Mouse (Mus musculus) heart, embryonic 16.5 days (tissue): Measurements from ENCODE around the gene Agtpbp1. TPM values are rescaled to one million over a fixed set of nuclear protein-coding genes. Genes with fewer than 3 reads are reported as not detected.

Experiments
- ATAC-seq: fragments of 200-750 bp; cut with Nextera tagmentation; replicated peaks from 2 replicates; pipeline ENCODE4 v1.8.0; 2017; ENCODE audit warnings: moderate number of reproducible peaks; ENCODE audit not compliant: insufficient read depth, low FRiP score; ENCODE audit errors: extremely low read depth
- H3K27ac ChIP-seq: fragments of 300-500 bp; sonication (generic); 2 replicates; pipeline ENCODE4 v1.5.1; 2014; ENCODE audit warnings: mild to moderate bottlenecking, low read length, control low read depth, moderate library complexity
- H3K27me3 ChIP-seq: fragments of 300-500 bp; sonication (generic); 2 replicates; pipeline ENCODE4 v1.6.1; 2014; ENCODE audit warnings: low read length, mixed read lengths; ENCODE audit not compliant: control insufficient read depth, insufficient read depth
- H3K36me3 ChIP-seq: fragments of 300-500 bp; sonication (generic); 2 replicates; pipeline ENCODE4 v1.6.1; 2014; ENCODE audit not compliant: control insufficient read depth, insufficient read depth
- H3K4me1 ChIP-seq: fragments of 300-500 bp; sonication (generic); 2 replicates; pipeline ENCODE4 v1.6.1; 2014; ENCODE audit warnings: low read length, mixed read lengths; ENCODE audit not compliant: control insufficient read depth, insufficient read depth
- H3K4me2 ChIP-seq: fragments of 300-500 bp; sonication (generic); 2 replicates; pipeline ENCODE4 v1.6.1; 2014; ENCODE audit warnings: low read depth, mild to moderate bottlenecking, control low read depth, low read length
- H3K4me3 ChIP-seq: fragments of 300-500 bp; sonication (generic); 2 replicates; pipeline ENCODE4 v1.5.1; 2014; ENCODE audit warnings: mild to moderate bottlenecking, control low read depth, low read length
- H3K9ac ChIP-seq: fragments of 300-500 bp; sonication (generic); 2 replicates; pipeline ENCODE4 v1.6.1; 2014; ENCODE audit warnings: low read length, control low read depth
- H3K9me3 ChIP-seq: fragments of 300-500 bp; sonication (generic); replicated peaks from 2 replicates; pipeline ENCODE4 v1.6.1; 2016; ENCODE audit warnings: low read length; ENCODE audit not compliant: control insufficient read depth
- WGBS: fragments of 180-500 bp; shearing (Covaris S2); extraction: QIAGEN DNeasy Blood & Tissue Kit; methylation state at CpG from one replicate; pipeline ENCODE4 v1.1.7; 2014; 5-methylcytosine and 5-hydroxymethylcytosine counted together
- polyA plus RNA-seq: library from polyadenylated mRNA; unstranded; fragments of >200 nt; fragmentation: Nextera tagmentation; extraction: Ambion mirVana; gene quantifications from 2 replicates; pipeline ENCODE4 v1.2.1, GENCODE M21; 2015

The Agtpbp1 gene
- polyA plus RNA-seq, 1 experiment from 2014 or later = 12.1 TPM

- Histone ChIP-seq H3K27ac (peak overlapping the region; percentile 51; the same call in 1 of the 2 replicates), H3K4me1 (peaks cover 6% of the 10 kb centered on the region; the same call in 1 of the 2 replicates), H3K27me3 (no peaks in the 10 kb centered on the region), H3K36me3 (no peaks in the 10 kb centered on the region), H3K9ac (no peak overlapping the region), H3K9me3 (0 out of 2 replicates have a peak, but pooled peaks cover 3% of the 10 kb centered on the region), H3K4me2 (peak overlapping the region; percentile 56), H3K4me3 (peak overlapping the region; percentile 23)
- ATAC-seq = peak; percentile 55
- 49% methylated on average over 18 of the region's 18 CpGs for WGBS
These were observed 153.7 kb downstream of the Agtpbp1 start for GRCm38 (mm10) chr13:59431124-59431864.

DNA sequence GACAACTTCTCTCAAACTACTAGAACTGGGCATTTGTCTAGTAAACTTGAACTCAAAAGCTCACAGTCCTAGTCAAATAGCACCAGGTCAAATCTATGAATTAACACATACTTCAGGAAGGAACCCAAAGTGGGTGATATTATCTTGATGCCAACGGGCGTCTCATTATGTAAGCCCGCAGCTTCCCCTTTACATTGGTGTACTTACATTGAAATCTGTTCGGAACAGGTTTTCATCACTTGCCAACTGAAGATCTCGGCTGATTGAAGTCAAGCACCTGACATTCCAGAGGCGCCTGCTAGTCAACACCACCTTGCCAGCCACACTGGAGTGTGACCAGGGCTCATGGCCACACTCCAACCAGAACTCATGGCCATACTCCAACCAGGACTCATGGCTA, 155.7 kb downstream of the Agtpbp1 start:
- H3K9ac ChIP-seq = no peak overlapping the region
- peaks cover 6% of the 10 kb centered on the region; the same call in 1 of the 2 replicates for H3K4me1 ChIP-seq
- H3K27me3 ChIP-seq = no peaks in the 10 kb centered on the region
- H3K4me2 ChIP-seq = no peak overlapping the region
- no peak overlapping the region for H3K27ac ChIP-seq
- 0 out of 2 replicates have a peak, but pooled peaks cover 3% of the 10 kb centered on the region for H3K9me3 ChIP-seq
- no peaks in the 10 kb centered on the region for H3K36me3 ChIP-seq
- ATAC-seq = no peak
- no peak overlapping the region for H3K4me3 ChIP-seq
- 83% methylated on average over 6 of the region's 6 CpGs for WGBS

DNA sequence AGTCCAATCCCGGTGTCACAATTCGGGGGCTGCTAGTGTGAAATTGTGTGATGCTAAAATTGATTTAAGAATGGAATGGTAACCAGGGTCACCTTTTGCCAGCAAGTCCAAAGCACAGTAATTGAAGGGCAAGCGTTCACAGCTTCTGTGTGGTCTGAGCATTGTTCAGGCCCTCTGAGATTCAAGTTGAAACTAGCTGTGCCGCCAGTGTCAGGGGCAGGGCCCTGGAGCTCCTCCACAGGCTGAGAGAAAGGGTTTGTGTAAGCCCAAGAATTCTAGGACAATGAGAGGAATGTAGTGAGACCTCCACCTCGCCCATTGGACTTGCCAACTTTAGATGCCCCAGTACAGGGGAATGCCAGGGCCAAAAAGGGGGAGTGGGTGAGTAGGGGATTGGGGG, 161.2 kb downstream of the Agtpbp1 start:
- no peak for ATAC-seq
- H3K27ac ChIP-seq = no peak overlapping the region
- H3K36me3 ChIP-seq = no peaks in the 10 kb centered on the region
- no peaks in the 10 kb centered on the region for H3K4me1 ChIP-seq
- H3K9ac ChIP-seq = no peak overlapping the region
- H3K27me3 ChIP-seq = no peaks in the 10 kb centered on the region
- WGBS = 74% methylated on average over 5 of the region's 5 CpGs
- no peak overlapping the region for H3K4me2 ChIP-seq
- H3K4me3 ChIP-seq = no peak overlapping the region
- H3K9me3 ChIP-seq = no peaks in the 10 kb centered on the region

DNA sequence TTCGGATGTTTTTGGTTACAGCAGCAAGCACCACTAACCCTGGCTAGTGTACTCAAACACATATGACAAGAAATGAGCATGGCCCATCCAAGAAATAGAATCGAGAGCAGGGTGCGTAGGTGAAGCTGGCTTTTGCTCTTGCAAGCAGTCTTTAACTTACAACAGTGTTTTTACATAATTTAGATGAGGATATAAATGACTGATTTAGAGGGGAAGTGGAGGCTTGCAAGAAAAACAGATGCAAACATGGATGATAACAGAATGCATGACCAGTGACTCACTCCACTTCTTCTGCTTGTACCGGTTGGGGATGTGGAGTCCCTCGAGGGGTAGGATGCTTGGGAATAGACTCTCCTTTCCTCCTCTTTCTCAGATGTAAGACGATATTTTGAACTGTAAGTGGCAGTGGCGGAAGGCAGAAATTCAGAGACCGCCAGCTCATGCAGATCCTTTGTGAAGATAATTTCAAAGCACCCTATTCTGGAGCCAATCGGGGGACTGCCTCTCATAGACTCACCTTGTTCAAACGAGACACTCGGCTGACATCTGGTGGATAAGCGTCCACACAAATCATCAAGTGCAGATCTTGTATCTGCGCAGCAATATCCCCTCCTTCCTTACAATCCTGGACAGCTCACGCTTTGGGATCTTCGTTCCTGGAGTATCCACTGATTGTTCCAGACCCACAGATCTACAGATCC, 168.3 kb downstream of the Agtpbp1 start:
- H3K4me2 ChIP-seq = no peak overlapping the region
- no peaks in the 10 kb centered on the region for H3K36me3 ChIP-seq
- no peak for ATAC-seq
- H3K9ac ChIP-seq = no peak overlapping the region
- no peak overlapping the region for H3K4me3 ChIP-seq
- no peaks in the 10 kb centered on the region for H3K4me1 ChIP-seq
- no peak overlapping the region for H3K27ac ChIP-seq
- H3K27me3 ChIP-seq = no peaks in the 10 kb centered on the region
- H3K9me3 ChIP-seq = no peaks in the 10 kb centered on the region
- WGBS = 79% methylated on average over 15 of the region's 15 CpGs

- Histone ChIP-seq H3K36me3 (no peaks in the 10 kb centered on the region), H3K4me2 (no peak overlapping the region), H3K4me3 (no peak overlapping the region), H3K27ac (no peak overlapping the region), H3K27me3 (no peaks in the 10 kb centered on the region), H3K9ac (no peak overlapping the region), H3K4me1 (no peaks in the 10 kb centered on the region), H3K9me3 (no peaks in the 10 kb centered on the region)
- WGBS = 84% methylated on average over 9 of the region's 9 CpGs
- ATAC-seq = no peak
These were observed 171.1 kb downstream of the Agtpbp1 start for GRCm38 (mm10) chr13:59413885-59414284.

- 83% methylated on average over 4 of the region's 4 CpGs for WGBS
- Histone ChIP-seq H3K9ac (no peak overlapping the region), H3K9me3 (no peaks in the 10 kb centered on the region)
These were observed 172.4 kb downstream of the Agtpbp1 start for GRCm38 (mm10) chr13:59412672-59413071.

DNA sequence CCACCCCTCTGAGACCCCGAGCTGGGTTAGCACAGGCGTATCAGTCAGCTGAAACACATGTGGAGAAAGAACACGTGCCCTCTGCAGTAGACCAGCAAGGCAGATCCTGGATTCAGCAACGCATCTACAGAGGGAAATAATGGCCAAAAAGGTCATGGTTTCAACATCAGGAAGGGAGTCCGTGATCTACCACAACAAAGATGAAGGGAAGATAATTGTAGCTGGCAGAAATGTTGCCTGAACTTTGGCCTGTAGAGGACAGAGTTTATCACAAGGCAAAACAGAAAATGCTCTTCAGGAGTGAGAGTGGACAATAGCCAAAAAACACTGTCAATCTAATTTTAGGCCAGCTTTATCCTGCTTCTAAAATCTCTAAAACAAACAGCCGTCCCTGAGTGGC, 177.8 kb downstream of the Agtpbp1 start:
- H3K4me2 ChIP-seq = no peak overlapping the region
- no peaks in the 10 kb centered on the region for H3K9me3 ChIP-seq
- H3K9ac ChIP-seq = no peak overlapping the region
- WGBS = 77% methylated on average over 6 of the region's 6 CpGs
- no peak overlapping the region for H3K4me3 ChIP-seq
- H3K36me3 ChIP-seq = no peaks in the 10 kb centered on the region
- H3K27me3 ChIP-seq = no peaks in the 10 kb centered on the region
- H3K4me1 ChIP-seq = no peaks in the 10 kb centered on the region
- no peak overlapping the region for H3K27ac ChIP-seq
- ATAC-seq = no peak

More at GRCm38 (mm10) chr13:59412672-59413071, 172.4 kb downstream of the Agtpbp1 start:
- H3K4me3 ChIP-seq = no peak overlapping the region
- H3K4me1 ChIP-seq = no peaks in the 10 kb centered on the region
- no peak overlapping the region for H3K4me2 ChIP-seq
- H3K36me3 ChIP-seq = no peaks in the 10 kb centered on the region
- no peak for ATAC-seq
- H3K27me3 ChIP-seq = no peaks in the 10 kb centered on the region
- no peak overlapping the region for H3K27ac ChIP-seq

GRCm38 (mm10) chr13:59402026-59402775, 182.8 kb downstream of the Agtpbp1 start:
- Histone ChIP-seq H3K9me3 (no peaks in the 10 kb centered on the region), H3K9ac (no peak overlapping the region), H3K4me1 (no peaks in the 10 kb centered on the region), H3K4me3 (no peak overlapping the region), H3K4me2 (no peak overlapping the region), H3K27ac (no peak overlapping the region), H3K36me3 (no peaks in the 10 kb centered on the region), H3K27me3 (no peaks in the 10 kb centered on the region)
- ATAC-seq = no peak
- WGBS = 88% methylated on average over 14 of the region's 14 CpGs
